Mouse (Mus musculus) G1E (cell line): ENCODE measurements around the gene Pccb. TPM values are rescaled to one million over a fixed set of nuclear protein-coding genes. Genes with fewer than 3 reads are reported as not detected.

Source experiments
- ATAC-seq: 2 replicates; pipeline ENCODE4 v1.8.0; 2016; ENCODE audit warnings: mild to moderate bottlenecking; ENCODE audit not compliant: insufficient number of reproducible peaks, poor library complexity, low FRiP score, severe bottlenecking; ENCODE audit errors: extremely low read depth
- DNase-seq: peaks from one replicate; pipeline ENCODE4 v3.0.0; 2012; ENCODE audit warnings: low spot score
- H3K27me3 ChIP-seq: 2 replicates; pipeline ENCODE4 v1.6.1; 2012; ENCODE audit warnings: mild to moderate bottlenecking, low read length, inconsistent platforms; ENCODE audit not compliant: insufficient read depth
- H3K36me3 ChIP-seq: replicated peaks from 2 replicates; pipeline ENCODE3; 2012; ENCODE audit warnings: mild to moderate bottlenecking, inconsistent platforms
- H3K4me1 ChIP-seq: 2 replicates; pipeline ENCODE4 v1.6.1; 2012; ENCODE audit warnings: low read depth, low read length, inconsistent platforms, mixed read lengths; ENCODE audit not compliant: insufficient read depth
- H3K4me3 ChIP-seq: 2 replicates; pipeline ENCODE4 v1.5.1; 2012; ENCODE audit warnings: low read depth, mild to moderate bottlenecking, inconsistent platforms, low read length, moderate library complexity, mixed read lengths
- H3K9me3 ChIP-seq: replicated peaks from 2 replicates; pipeline ENCODE4 v1.6.1; 2012; ENCODE audit warnings: inconsistent platforms
- CTCF ChIP-seq: IDR thresholded peaks from 2 replicates; pipeline ENCODE4 v1.5.1; 2012; ENCODE audit warnings: low read depth, low read length, inconsistent platforms, mixed read lengths
- GATA1 ChIP-seq: IDR thresholded peaks from 2 replicates; pipeline ENCODE4 v1.6.1; 2012; ENCODE audit warnings: borderline replicate concordance, low read length, inconsistent platforms, mixed read lengths
- GATA2 ChIP-seq: IDR thresholded peaks from 2 replicates; pipeline ENCODE4 v1.6.1; 2012; ENCODE audit warnings: low read depth, low read length, inconsistent platforms, borderline replicate concordance
- POLR2AphosphoS5 ChIP-seq: IDR thresholded peaks from 2 replicates; pipeline ENCODE4 v1.6.1; 2012; ENCODE audit warnings: low read depth, low read length, inconsistent platforms; ENCODE audit not compliant: insufficient replicate concordance
- TAL1 ChIP-seq: conservative IDR thresholded peaks from 2 replicates; pipeline ENCODE4 v1.6.1; 2012; ENCODE audit warnings: low read depth, low read length, inconsistent platforms, mixed read lengths
- polyA plus RNA-seq: library from polyadenylated mRNA; stranded (reverse); fragments of >175 nt; gene quantifications from 2 replicates; pipeline ENCODE4 v1.2.3, GENCODE M21; 2012
- total RNA-seq, 2 experiments: library from RNA; stranded (forward) in 1 of 2; stranded (reverse) in 1 of 2; fragments of 200-1000 nt in 1 of 2; fragments of >200 nt in 1 of 2; fragmentation: Nextera tagmentation in 1 of 2; gene quantifications; 2 replicates each; pipeline ENCODE4 v1.2.3; 2014 to 2017

Pccb gene
- total and polyA plus RNA-seq, 3 experiments: 11.2 to 51.1 (median 14.0) TPM

- Histone ChIP-seq H3K36me3 (peaks cover 23% of the 10 kb centered on the region), H3K4me1 (no peaks in the 10 kb centered on the region), H3K9me3 (no peaks in the 10 kb centered on the region), H3K27me3 (no peaks in the 10 kb centered on the region), H3K4me3 (no peak overlapping the region)
- no peak for ATAC-seq
- TF ChIP-seq TAL1 (no peak), GATA1 (no peak), POLR2AphosphoS5 (no peak), CTCF (no peak), GATA2 (no peak)
- no peak for DNase-seq
Observed at GRCm38 (mm10) chr9:100982786-100983185, 51.9 kb downstream of the Pccb start.

DNA sequence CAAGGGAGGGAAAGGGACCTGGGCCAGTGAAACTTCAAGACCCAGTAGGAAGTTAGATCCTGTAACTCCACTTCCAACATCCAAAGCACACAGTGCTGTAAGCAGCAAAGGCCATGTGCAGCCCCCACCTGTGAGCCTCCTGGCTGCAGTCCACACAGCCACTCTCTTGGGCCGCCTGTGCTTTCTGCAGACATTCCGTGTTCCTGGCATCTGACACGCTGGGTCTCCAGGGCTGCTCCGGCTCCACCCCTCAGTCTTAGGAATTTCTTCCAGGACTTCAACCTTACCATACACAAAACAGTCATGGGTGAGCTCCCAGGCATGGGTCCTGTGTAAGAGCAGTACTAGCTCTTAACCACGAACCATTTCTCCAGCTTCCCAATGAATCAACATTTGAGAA is 55.4 kb downstream of the Pccb start:
- no peak for TF ChIP-seq GATA1
- no peak for TF ChIP-seq CTCF
- no peak for TF ChIP-seq POLR2AphosphoS5
- TF ChIP-seq TAL1: no peak
- no peak for TF ChIP-seq GATA2
- ATAC-seq (no peak), DNase-seq (no peak)
- Histone ChIP-seq H3K36me3 (peaks cover 9% of the 10 kb centered on the region), H3K4me3 (no peak overlapping the region), H3K9me3 (0 out of 2 replicates have a peak, but pooled peaks cover 2% of the 10 kb centered on the region), H3K4me1 (no peaks in the 10 kb centered on the region), H3K27me3 (no peaks in the 10 kb centered on the region)

- TF ChIP-seq GATA2 (no peak), POLR2AphosphoS5 (no peak), TAL1 (no peak)
- Histone ChIP-seq H3K9me3 (0 out of 2 replicates have a peak, but pooled peaks cover 2% of the 10 kb centered on the region), H3K27me3 (no peaks in the 10 kb centered on the region), H3K4me3 (no peak overlapping the region), H3K36me3 (peaks cover 7% of the 10 kb centered on the region), H3K4me1 (no peaks in the 10 kb centered on the region)
- no peak for DNase-seq
- no peak for ATAC-seq
Observed at GRCm38 (mm10) chr9:100978666-100979065, 56.0 kb downstream of the Pccb start.

GRCm38 (mm10) chr9:100969461-100969860 is 65.2 kb downstream of the Pccb start:
- Histone ChIP-seq H3K27me3 (no peaks in the 10 kb centered on the region), H3K4me3 (no peak overlapping the region), H3K4me1 (peaks cover 12% of the 10 kb centered on the region), H3K36me3 (no peaks in the 10 kb centered on the region), H3K9me3 (no peaks in the 10 kb centered on the region)
- ATAC-seq (no peak), DNase-seq (no peak)
- TF ChIP-seq GATA1: no peak
- TF ChIP-seq GATA2: no peak

- peaks cover 33% of the 10 kb centered on the region for H3K4me1 ChIP-seq
- no peak for TF ChIP-seq POLR2AphosphoS5
- TF ChIP-seq CTCF: no peak
- TF ChIP-seq GATA1: no peak
- H3K9me3 ChIP-seq: no peaks in the 10 kb centered on the region
- peaks cover 2% of the 10 kb centered on the region for H3K36me3 ChIP-seq
- DNase-seq (no peak), ATAC-seq (no peak)
- no peaks in the 10 kb centered on the region for H3K27me3 ChIP-seq
- no peak overlapping the region for H3K4me3 ChIP-seq
Observed at GRCm38 (mm10) chr9:100964106-100964505, 70.6 kb downstream of the Pccb start.

DNA sequence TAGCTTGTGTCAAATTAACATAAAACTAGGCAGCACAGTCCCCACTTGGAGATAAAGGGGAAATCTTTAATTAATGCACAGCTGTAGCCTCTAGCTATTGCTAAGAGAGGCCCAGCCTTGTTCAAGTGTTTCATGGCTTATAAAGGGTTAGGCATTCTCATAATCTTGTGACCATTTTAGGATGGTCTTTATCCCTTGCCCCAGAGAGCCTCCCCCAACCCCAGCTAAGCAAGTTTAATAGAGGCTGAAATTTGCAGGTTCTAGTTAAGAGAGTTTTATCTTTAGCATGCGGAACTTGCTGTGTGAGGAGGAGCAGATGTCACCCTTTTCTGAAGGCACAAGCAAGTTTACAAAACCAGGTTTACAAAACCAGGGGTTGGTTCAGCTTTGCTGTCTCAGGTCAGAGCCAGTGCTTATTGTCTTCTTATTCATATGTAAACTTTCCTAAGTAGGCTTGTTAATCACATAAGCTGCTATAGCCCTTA is 71.2 kb downstream of the Pccb start:
- no peak for DNase-seq
- TF ChIP-seq GATA1 (no peak), CTCF (no peak), GATA2 (no peak), POLR2AphosphoS5 (no peak), TAL1 (no peak)

More for the DNA sequence above, 71.2 kb downstream of the Pccb start:
- H3K27me3 ChIP-seq: no peaks in the 10 kb centered on the region
- 0 out of 2 replicates have a peak, but pooled peaks have one; percentile 11 for ATAC-seq
- peaks cover 5% of the 10 kb centered on the region for H3K36me3 ChIP-seq
- H3K9me3 ChIP-seq: no peaks in the 10 kb centered on the region
- no peak overlapping the region; the same call in 1 of the 2 replicates for H3K4me3 ChIP-seq
- peaks cover 33% of the 10 kb centered on the region for H3K4me1 ChIP-seq
